Mouse (Mus musculus) heart, embryonic 11.5 days (tissue): ENCODE measurements around the gene Emid1. TPM values are rescaled to one million over a fixed set of nuclear protein-coding genes. Genes with fewer than 3 reads are reported as not detected.
A peak's percentile ranks its signal among the peaks of the same experiment; 100 is the strongest.

Source experiments
- ATAC-seq: fragments of 200-750 bp; cut with Nextera tagmentation; replicated peaks from 2 replicates; pipeline ENCODE4 v1.8.0; 2017; ENCODE audit warnings: moderate library complexity; ENCODE audit not compliant: insufficient number of reproducible peaks, low FRiP score, low TSS enrichment
- H3K27ac ChIP-seq: fragments of 300-500 bp; sonication (generic); 2 replicates; pipeline ENCODE4 v1.5.1; 2014; ENCODE audit warnings: mild to moderate bottlenecking, low read depth, low read length
- H3K27me3 ChIP-seq: fragments of 300-500 bp; sonication (generic); 2 replicates; pipeline ENCODE4 v1.6.1; 2014; ENCODE audit warnings: mild to moderate bottlenecking, low read length, mixed read lengths; ENCODE audit not compliant: control insufficient read depth, insufficient read depth
- H3K36me3 ChIP-seq: fragments of 300-500 bp; sonication (generic); 2 replicates; pipeline ENCODE4 v1.6.1; 2014; ENCODE audit warnings: mild to moderate bottlenecking, low read length, moderate library complexity, mixed read lengths; ENCODE audit not compliant: control insufficient read depth, insufficient read depth
- H3K4me1 ChIP-seq: fragments of 300-500 bp; sonication (generic); 2 replicates; pipeline ENCODE4 v1.6.1; 2014; ENCODE audit warnings: low read length; ENCODE audit not compliant: control insufficient read depth, insufficient read depth
- H3K4me2 ChIP-seq: fragments of 300-500 bp; sonication (generic); 2 replicates; pipeline ENCODE4 v1.6.1; 2014; ENCODE audit warnings: mild to moderate bottlenecking, moderate library complexity
- H3K4me3 ChIP-seq: fragments of 300-500 bp; sonication (generic); 2 replicates; pipeline ENCODE4 v1.5.1; 2014; ENCODE audit warnings: low read depth, low read length
- H3K9ac ChIP-seq: fragments of 300-500 bp; sonication (generic); 2 replicates; pipeline ENCODE4 v1.6.1; 2014; ENCODE audit warnings: mild to moderate bottlenecking, low read depth, low read length, moderate library complexity
- H3K9me3 ChIP-seq: fragments of 300-500 bp; sonication (generic); replicated peaks from 2 replicates; pipeline ENCODE4 v1.6.1; 2016; ENCODE audit warnings: low read length; ENCODE audit not compliant: control insufficient read depth
- WGBS: fragments of 180-500 bp; shearing (Covaris S2); extraction: QIAGEN DNeasy Blood & Tissue Kit; methylation state at CpG from one replicate; pipeline ENCODE4 v1.1.7; 2014; ENCODE audit not compliant: insufficient replicate concordance; 5-methylcytosine and 5-hydroxymethylcytosine counted together
- polyA plus RNA-seq: library from polyadenylated mRNA; unstranded; fragments of >200 nt; fragmentation: Nextera tagmentation; extraction: Ambion mirVana; gene quantifications from 2 replicates; pipeline ENCODE4 v1.2.1, GENCODE M21; 2014

Gene Emid1
- polyA plus RNA-seq, 1 experiment from 2014 or later: 6.8 TPM

DNA sequence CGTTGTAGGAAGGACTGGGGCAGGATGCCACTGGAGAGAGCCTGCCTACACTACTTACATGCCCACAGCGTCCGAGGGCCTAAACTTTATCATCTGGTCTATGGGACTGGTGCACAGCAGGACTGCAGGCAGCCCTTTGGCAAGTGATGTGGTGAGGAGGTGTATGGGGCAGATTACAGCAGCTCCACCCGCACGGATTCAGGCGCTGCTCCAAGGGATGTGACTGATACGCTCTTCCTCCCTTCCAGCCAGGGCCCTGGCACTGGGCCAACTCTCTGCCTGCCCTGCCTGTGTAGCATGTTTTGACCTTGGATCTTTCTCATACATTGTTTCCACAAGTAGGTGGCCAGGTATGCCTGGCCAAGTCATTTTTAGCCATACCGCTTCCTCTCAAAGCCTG lies 11.4 kb downstream of the Emid1 start:
- no peaks in the 10 kb centered on the region for H3K36me3 ChIP-seq
- no peak overlapping the region for H3K4me2 ChIP-seq
- 0 out of 2 replicates have a peak, but pooled peaks have one; percentile 39 for ATAC-seq
- H3K4me3 ChIP-seq: no peak overlapping the region
- peaks cover 18% of the 10 kb centered on the region for H3K4me1 ChIP-seq
- H3K27ac ChIP-seq: peak overlapping the region; percentile 54
- no peaks in the 10 kb centered on the region for H3K27me3 ChIP-seq
- no peaks in the 10 kb centered on the region for H3K9me3 ChIP-seq
- 27% methylated on average over 8 of the region's 8 CpGs for WGBS
- peak overlapping the region; percentile 28; the same call in 1 of the 2 replicates for H3K9ac ChIP-seq

DNA sequence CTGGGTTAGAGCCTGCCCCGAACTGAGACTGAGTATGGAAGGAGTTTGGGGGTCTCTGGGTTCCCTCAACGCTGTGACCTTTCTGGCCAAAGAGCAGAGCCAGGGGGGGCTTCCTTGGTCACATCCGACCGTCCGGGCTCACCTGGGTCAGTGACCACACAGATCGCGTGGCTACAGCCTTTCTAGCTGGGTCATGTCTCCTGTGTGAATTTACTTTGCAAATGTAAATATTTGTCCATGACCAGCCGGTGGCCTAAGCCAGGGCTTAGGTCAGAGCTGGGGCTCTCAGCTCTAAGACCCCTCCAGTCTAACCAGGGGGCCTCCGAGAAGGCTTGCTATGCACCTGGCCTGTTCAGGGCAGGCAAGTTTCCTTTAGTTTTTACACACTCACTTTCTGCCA lies 12.7 kb downstream of the Emid1 start:
- Histone ChIP-seq H3K36me3 (no peaks in the 10 kb centered on the region), H3K27ac (no peak overlapping the region), H3K4me1 (peaks cover 18% of the 10 kb centered on the region), H3K4me3 (no peak overlapping the region), H3K4me2 (no peak overlapping the region), H3K27me3 (peaks cover 3% of the 10 kb centered on the region; the same call in 1 of the 2 replicates), H3K9ac (no peak overlapping the region), H3K9me3 (no peaks in the 10 kb centered on the region)
- no peak for ATAC-seq
- WGBS: 71% methylated on average over 9 of the region's 9 CpGs

DNA sequence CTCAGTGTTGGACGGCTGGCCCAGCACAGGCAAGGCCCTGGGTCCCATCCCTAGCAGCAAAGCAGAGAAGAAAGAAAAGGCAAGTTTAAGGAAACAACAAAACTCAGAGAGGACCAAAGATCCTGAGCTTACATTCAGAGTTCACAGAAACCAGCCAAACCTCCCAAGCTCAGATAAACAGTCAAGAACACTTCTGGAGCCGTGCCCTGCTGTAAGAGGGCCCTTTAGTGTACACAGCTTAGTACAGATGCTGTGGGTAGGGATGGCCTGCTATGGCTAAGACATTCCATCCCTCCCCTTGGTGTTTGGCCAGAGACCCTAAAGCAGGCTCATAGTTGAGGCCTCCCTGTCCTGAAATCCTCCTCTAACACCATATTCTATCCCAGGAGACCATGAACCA lies 13.4 kb downstream of the Emid1 start:
- no peak for ATAC-seq
- Histone ChIP-seq H3K36me3 (no peaks in the 10 kb centered on the region), H3K4me3 (no peak overlapping the region), H3K27ac (no peak overlapping the region), H3K27me3 (peaks cover 3% of the 10 kb centered on the region; the same call in 1 of the 2 replicates), H3K9ac (no peak overlapping the region), H3K4me1 (peaks cover 18% of the 10 kb centered on the region), H3K9me3 (no peaks in the 10 kb centered on the region), H3K4me2 (no peak overlapping the region)
- 60% methylated on average over 2 of the region's 2 CpGs for WGBS

DNA sequence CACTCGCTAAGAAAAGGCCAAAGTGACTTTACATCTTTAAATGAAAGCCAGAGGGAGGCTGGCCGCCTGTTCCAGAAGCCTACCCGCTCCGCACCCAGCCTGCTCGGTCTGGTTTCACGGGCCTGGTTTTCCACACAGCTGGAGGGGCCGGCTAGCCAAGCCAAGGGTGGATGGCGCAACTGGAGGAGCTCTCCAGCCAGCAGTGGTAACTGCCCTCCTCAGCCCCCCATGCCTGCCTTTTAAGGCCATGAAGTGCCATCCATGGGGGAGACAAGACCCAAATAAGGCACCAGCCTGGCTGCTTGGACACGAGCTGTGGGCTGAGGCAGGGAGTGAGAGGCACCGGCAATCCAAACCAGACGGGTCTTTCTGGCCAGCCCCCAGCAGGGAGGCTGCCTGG lies 16.1 kb downstream of the Emid1 start:
- H3K4me3 ChIP-seq: no peak overlapping the region
- H3K36me3 ChIP-seq: no peaks in the 10 kb centered on the region
- peaks cover 11% of the 10 kb centered on the region for H3K4me1 ChIP-seq
- H3K27ac ChIP-seq: no peak overlapping the region
- H3K9ac ChIP-seq: no peak overlapping the region
- peaks cover 3% of the 10 kb centered on the region; the same call in 1 of the 2 replicates for H3K27me3 ChIP-seq
- WGBS: 60% methylated on average over 11 of the region's 11 CpGs
- no peaks in the 10 kb centered on the region for H3K9me3 ChIP-seq
- H3K4me2 ChIP-seq: no peak overlapping the region
- ATAC-seq: no peak

DNA sequence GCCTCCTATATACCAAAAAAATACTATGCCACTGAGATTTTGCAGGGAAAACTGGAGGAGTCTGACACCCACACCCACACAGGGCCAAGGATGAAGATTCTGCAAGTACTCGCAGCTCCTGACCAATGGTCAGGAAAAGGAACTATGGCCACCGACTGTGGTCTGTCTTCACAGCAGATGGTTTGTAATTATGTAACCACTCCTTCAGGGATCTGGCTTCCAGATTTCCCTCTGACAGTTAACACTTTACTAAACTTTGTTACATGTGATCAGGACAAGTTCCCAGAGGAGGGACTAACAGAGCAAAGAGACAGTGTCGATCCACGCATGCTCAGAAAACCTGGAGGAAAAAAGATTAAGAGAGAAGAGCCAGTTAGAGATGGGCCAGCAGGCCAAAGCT lies 19.3 kb downstream of the Emid1 start:
- 80% methylated on average over 4 of the region's 4 CpGs for WGBS
- H3K27ac ChIP-seq: no peak overlapping the region
- no peak overlapping the region for H3K4me3 ChIP-seq
- no peaks in the 10 kb centered on the region for H3K4me1 ChIP-seq
- no peak overlapping the region for H3K9ac ChIP-seq
- no peaks in the 10 kb centered on the region for H3K9me3 ChIP-seq
- peaks cover 3% of the 10 kb centered on the region; the same call in 1 of the 2 replicates for H3K27me3 ChIP-seq
- ATAC-seq: no peak
- no peak overlapping the region for H3K4me2 ChIP-seq
- no peaks in the 10 kb centered on the region for H3K36me3 ChIP-seq

DNA sequence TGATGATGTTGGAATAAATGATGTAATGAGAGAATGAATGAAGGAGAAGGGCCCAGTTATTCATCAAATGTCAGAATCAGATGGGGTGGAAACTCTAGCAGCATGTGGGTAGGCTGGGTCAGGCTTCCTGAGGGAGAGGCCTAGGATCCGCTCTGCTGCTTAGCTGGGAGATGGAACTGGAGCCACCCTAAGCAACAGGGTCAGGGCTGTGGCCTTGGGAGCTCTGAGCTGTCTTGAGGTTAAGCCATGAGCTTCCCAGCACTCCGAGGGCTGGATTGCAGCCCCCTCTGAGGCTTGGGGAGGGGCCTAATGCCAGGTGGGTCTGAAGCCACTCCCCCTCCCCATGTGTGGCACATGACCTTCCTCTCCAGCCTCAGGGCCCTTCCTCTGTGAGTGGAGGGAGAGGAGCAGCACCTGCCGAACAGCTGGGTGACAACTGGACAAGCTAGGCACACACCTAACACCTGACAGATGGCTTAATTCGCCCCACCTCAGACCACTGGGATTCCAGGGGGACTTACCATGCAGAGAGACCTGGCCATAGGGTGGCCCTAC lies 21.9 kb downstream of the Emid1 start:
- peaks cover 3% of the 10 kb centered on the region; the same call in 1 of the 2 replicates for H3K27me3 ChIP-seq
- H3K4me1 ChIP-seq: no peaks in the 10 kb centered on the region
- no peak for ATAC-seq
- WGBS: 64% methylated on average over 4 of the region's 4 CpGs
- H3K9ac ChIP-seq: no peak overlapping the region
- H3K4me2 ChIP-seq: no peak overlapping the region
- no peaks in the 10 kb centered on the region for H3K9me3 ChIP-seq
- H3K36me3 ChIP-seq: no peaks in the 10 kb centered on the region
- H3K4me3 ChIP-seq: no peak overlapping the region
- H3K27ac ChIP-seq: no peak overlapping the region

DNA sequence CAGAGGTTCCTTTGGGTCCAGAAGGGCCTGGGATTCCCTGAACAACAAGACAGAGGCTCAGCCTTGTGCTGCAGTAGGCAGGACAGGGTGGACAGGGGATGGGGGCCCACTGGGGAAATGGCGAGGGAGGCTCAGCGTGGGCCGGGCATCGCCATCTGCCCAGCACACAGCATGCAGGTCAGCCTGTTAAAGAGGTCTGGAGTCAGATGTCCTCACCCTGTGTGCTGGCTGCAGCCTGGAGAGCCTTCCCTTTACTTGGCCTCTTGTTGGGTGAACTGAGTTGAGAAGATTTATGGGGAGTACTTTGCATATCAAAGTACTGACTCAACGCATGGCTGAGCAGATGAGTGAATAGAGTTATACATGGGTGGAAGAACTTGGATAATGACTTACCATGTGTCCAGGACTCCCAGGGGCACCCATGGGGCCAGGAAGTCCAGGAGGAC lies 23.0 kb downstream of the Emid1 start:
- H3K36me3 ChIP-seq: no peaks in the 10 kb centered on the region
- WGBS: 72% methylated on average over 5 of the region's 5 CpGs
- H3K4me3 ChIP-seq: no peak overlapping the region
- H3K4me1 ChIP-seq: no peaks in the 10 kb centered on the region
- H3K9ac ChIP-seq: no peak overlapping the region
- H3K27me3 ChIP-seq: no peaks in the 10 kb centered on the region
- ATAC-seq: no peak
- no peak overlapping the region for H3K4me2 ChIP-seq
- H3K27ac ChIP-seq: no peak overlapping the region
- no peaks in the 10 kb centered on the region for H3K9me3 ChIP-seq

DNA sequence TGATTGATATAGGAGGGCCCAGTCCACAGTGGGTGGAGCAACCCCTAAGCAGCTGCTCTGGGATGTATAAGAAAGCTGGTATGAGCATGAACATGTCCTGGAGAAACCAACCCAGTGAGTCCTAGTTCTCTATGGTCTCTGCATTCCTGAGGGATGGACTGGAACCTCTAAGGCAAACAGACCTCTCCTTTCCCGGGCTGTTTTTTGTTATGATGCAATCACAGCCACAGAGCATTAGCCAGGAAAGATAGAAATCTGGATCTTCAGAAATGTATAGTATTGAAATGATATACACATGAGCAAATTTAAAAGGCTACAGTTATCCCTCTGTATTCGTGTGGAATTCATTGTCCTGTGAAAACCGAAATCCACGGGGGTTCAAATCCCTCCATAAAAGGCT lies 26.3 kb downstream of the Emid1 start:
- no peaks in the 10 kb centered on the region for H3K4me1 ChIP-seq
- H3K36me3 ChIP-seq: no peaks in the 10 kb centered on the region
- H3K9ac ChIP-seq: no peak overlapping the region
- no peak overlapping the region for H3K27ac ChIP-seq
- H3K4me2 ChIP-seq: no peak overlapping the region
- H3K9me3 ChIP-seq: no peaks in the 10 kb centered on the region
- no peak overlapping the region for H3K4me3 ChIP-seq
- 72% methylated on average over 4 of the region's 4 CpGs for WGBS
- ATAC-seq: no peak
- no peaks in the 10 kb centered on the region for H3K27me3 ChIP-seq

DNA sequence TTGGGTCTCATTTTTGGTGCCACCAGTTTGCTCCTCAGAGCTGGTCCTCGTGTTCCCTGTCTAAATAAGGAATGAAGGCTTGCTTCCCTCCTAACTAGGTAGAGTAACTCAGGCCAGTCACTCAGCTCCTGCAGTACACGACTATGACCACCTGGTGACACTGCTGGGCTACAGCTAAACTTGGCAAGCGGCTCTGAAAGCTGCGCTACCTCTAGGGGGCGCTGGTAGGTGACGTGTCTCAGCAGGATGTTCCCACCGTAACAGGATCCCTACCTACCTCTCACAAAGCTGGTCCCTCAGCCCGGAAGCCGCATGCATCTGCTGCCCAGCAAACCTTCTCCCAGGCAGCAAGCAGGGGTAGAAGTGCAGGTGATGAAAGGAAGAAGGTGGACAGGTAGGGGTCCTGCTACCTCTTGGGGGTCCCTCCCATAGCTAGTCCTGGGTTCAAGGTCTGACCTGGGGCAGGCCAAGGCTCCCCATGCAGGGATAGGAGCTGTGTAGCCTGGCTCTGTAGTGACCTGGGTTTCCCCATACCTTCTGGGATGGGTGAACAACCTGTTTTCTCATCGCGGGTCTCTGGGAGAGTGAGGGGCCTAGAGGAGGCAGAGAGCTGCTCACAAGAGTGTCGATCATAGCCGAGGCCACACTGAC lies 37.0 kb downstream of the Emid1 start:
- Histone ChIP-seq H3K9ac (no peak overlapping the region), H3K4me3 (no peak overlapping the region), H3K27ac (no peak overlapping the region), H3K4me2 (no peak overlapping the region), H3K4me1 (peaks cover 5% of the 10 kb centered on the region), H3K9me3 (no peaks in the 10 kb centered on the region), H3K36me3 (no peaks in the 10 kb centered on the region), H3K27me3 (no peaks in the 10 kb centered on the region)
- peak; percentile 36; the same call in 1 of the 2 replicates for ATAC-seq
- 26% methylated on average over 13 of the region's 13 CpGs for WGBS
